Comparison of ENCODE assay signal across 8 mouse cellular contexts in genomic region chr17:17837426-17837825, GRCm38 (mm10). TPM values are rescaled to one million over a fixed set of nuclear protein-coding genes. Genes with fewer than 3 reads are reported as not detected.
DNase-seq lines count a peak whose midpoint lies in the region; ATAC-seq and TF ChIP-seq lines count a peak whose summit lies in the region.

No protein-coding gene starts in this region.

- H3K36me3 ChIP-seq in kidney, adult 2 months (ENCODE audit: control insufficient read depth, insufficient read depth, low read length), result no peaks in the 10 kb centered on the region
- H3K36me3 ChIP-seq in embryonic facial prominence, embryonic 12.5 days, result peaks cover 76% of the 10 kb centered on the region
- no peaks in the 10 kb centered on the region for H3K36me3 ChIP-seq in intestine, embryonic 16.5 days (ENCODE audit: control insufficient read depth, insufficient read depth, low read length)
- H3K36me3 ChIP-seq in midbrain, embryonic 14.5 days (ENCODE audit: control insufficient read depth, insufficient read depth, low read length), result peaks cover 35% of the 10 kb centered on the region

- in situ Hi-C loops in Patski (cut with MboI; ENCODE audit: low pct_unique_long_range_greater_than_20kb), result loop anchor here (10.0 kb wide), 1 partner anchor 213 kb away; the partner anchor contains the start of gene Lnpep

- POLR2A ChIA-PET in Patski (lab: Charles Lee), result interaction anchor here (1.0 to 3.8 kb wide), 2 partner anchors 10 to 51 kb away, joined by 3 to 32 read pairs; partner anchors contain the start of gene Spaca6

- peak overlapping the region; percentile 36 for H3K9ac ChIP-seq in embryonic facial prominence, embryonic 12.5 days
- peak overlapping the region; percentile 56 for H3K9ac ChIP-seq in intestine, embryonic 16.5 days (ENCODE audit: low read depth, low read length)
- H3K9ac ChIP-seq in midbrain, embryonic 14.5 days (replicated peaks; ENCODE audit: low read length), result peak overlapping the region; percentile 57

- 7% methylated on average over 13 of the region's 13 CpGs for WGBS in kidney, adult 2 months
- WGBS in embryonic facial prominence, embryonic 12.5 days, result 8% methylated on average over 13 of the region's 13 CpGs
- WGBS in intestine, embryonic 16.5 days, result 8% methylated on average over 13 of the region's 13 CpGs
- WGBS in midbrain, embryonic 14.5 days, result 9% methylated on average over 13 of the region's 13 CpGs

- peak overlapping the region; percentile 57 for H3K27ac ChIP-seq in kidney, adult 2 months (ENCODE audit: insufficient read depth, low read depth, low read length)
- peak overlapping the region; percentile 77 for H3K27ac ChIP-seq in embryonic facial prominence, embryonic 12.5 days
- H3K27ac ChIP-seq in intestine, embryonic 16.5 days (ENCODE audit: low read length), result peak overlapping the region; percentile 87
- peak overlapping the region; percentile 87 for H3K27ac ChIP-seq in midbrain, embryonic 14.5 days (replicated peaks; ENCODE audit: low read depth, low read length)

- peaks cover 12% of the 10 kb centered on the region for H3K4me1 ChIP-seq in kidney, adult 2 months (ENCODE audit: control insufficient read depth, insufficient read depth, low read length)
- H3K4me1 ChIP-seq in embryonic facial prominence, embryonic 12.5 days, result peaks cover 54% of the 10 kb centered on the region
- H3K4me1 ChIP-seq in intestine, embryonic 16.5 days (ENCODE audit: control insufficient read depth, insufficient read depth, low read length), result peaks cover 34% of the 10 kb centered on the region
- H3K4me1 ChIP-seq in midbrain, embryonic 14.5 days (ENCODE audit: control insufficient read depth, insufficient read depth, low read length), result peaks cover 41% of the 10 kb centered on the region

- no peaks in the 10 kb centered on the region for H3K9me3 ChIP-seq in embryonic facial prominence, embryonic 12.5 days
- H3K9me3 ChIP-seq in intestine, embryonic 16.5 days (ENCODE audit: control insufficient read depth, low read length), result no peaks in the 10 kb centered on the region
- H3K9me3 ChIP-seq in midbrain, embryonic 14.5 days (ENCODE audit: control insufficient read depth, low read length), result no peaks in the 10 kb centered on the region

- peak overlapping the region; percentile 63 for H3K4me2 ChIP-seq in embryonic facial prominence, embryonic 12.5 days (replicated peaks)
- H3K4me2 ChIP-seq in intestine, embryonic 16.5 days (ENCODE audit: low read depth, low read length), result peak overlapping the region; percentile 62
- H3K4me2 ChIP-seq in midbrain, embryonic 14.5 days (ENCODE audit: low read length), result peak overlapping the region; percentile 75

- peak; percentile 0 for ATAC-seq in Patski
- ATAC-seq in embryonic facial prominence, embryonic 12.5 days (ENCODE audit: insufficient number of reproducible peaks, insufficient read depth, low FRiP score, low TSS enrichment), result no peak
- ATAC-seq in intestine, embryonic 16.5 days, result no peak
- ATAC-seq in midbrain, embryonic 14.5 days (ENCODE audit: low FRiP score, low TSS enrichment), result no peak
- ATAC-seq in inflammation-experienced regulatory T-cells, adult 6 months, result no peak

- TF ChIP-seq CTCF in kidney, adult 2 months (conservative IDR thresholded peaks at IDR 0.05; ENCODE audit: insufficient read depth, insufficient read length, low read depth, low read length), result no peak
- no peak for TF ChIP-seq CTCF in Patski (IDR thresholded peaks at IDR 0.05)

- DNase-seq in kidney, adult 2 months, result no peak
- no peak for DNase-seq in kidney, adult 8-10 months
- no peak for DNase-seq in Patski (ENCODE audit: low read depth, low spot score)
- peak; percentile 47 for DNase-seq in midbrain, embryonic 14.5 days
- no peak for DNase-seq in natural killer cell, adult 2 months (ENCODE audit: low spot score in 2 of 2)

- CTCF ChIA-PET in Patski (lab: Charles Lee), result interaction anchor here (0.8 to 1.7 kb wide), 11 partner anchors 9 to 442 kb away, joined by 3 to 10 read pairs (median 5); partner anchors contain the start of gene Spaca6

- TF ChIP-seq POLR2A in kidney, adult 2 months (IDR thresholded peaks at IDR 0.05; ENCODE audit: low read depth, low read length), result no peak

- H3K4me3 ChIP-seq in kidney, adult 2 months (ENCODE audit: insufficient read depth, low read depth, low read length), result peak overlapping the region; percentile 54
- H3K4me3 ChIP-seq in embryonic facial prominence, embryonic 12.5 days, result peak overlapping the region; percentile 40
- H3K4me3 ChIP-seq in intestine, embryonic 16.5 days (ENCODE audit: low read length), result peak overlapping the region; percentile 56
- H3K4me3 ChIP-seq in midbrain, embryonic 14.5 days (replicated peaks; ENCODE audit: low read depth, low read length), result peak overlapping the region; percentile 39

- H3K27me3 ChIP-seq in kidney, adult 2 months (replicated peaks; ENCODE audit: control insufficient read depth, insufficient read depth, low read length), result no peaks in the 10 kb centered on the region
- H3K27me3 ChIP-seq in Patski, result no peaks in the 10 kb centered on the region
- H3K27me3 ChIP-seq in embryonic facial prominence, embryonic 12.5 days, result no peaks in the 10 kb centered on the region
- no peaks in the 10 kb centered on the region for H3K27me3 ChIP-seq in intestine, embryonic 16.5 days (replicated peaks; ENCODE audit: control insufficient read depth, insufficient read depth, low read length)
- no peaks in the 10 kb centered on the region for H3K27me3 ChIP-seq in midbrain, embryonic 14.5 days (ENCODE audit: control insufficient read depth, insufficient read depth, low read length)

RNA-seq across cellular contexts. Expression of gene Spaca6, which starts 10.5 kb away (rescaled TPM):
- polyA plus RNA-seq in kidney, adult 2 months (2012; rRNA removed), result 43.9 and 49.0 TPM in 2 replicates
- 34.8 TPM for polyA plus RNA-seq in Patski (2021)
- 56.8 and 60.6 TPM in 2 replicates for polyA plus RNA-seq in embryonic facial prominence, embryonic 12.5 days (2016; fragmentation: Nextera tagmentation; extraction: Ambion mirVana)
- 13.7 and 14.5 TPM in 2 replicates for polyA plus RNA-seq in intestine, embryonic 16.5 days (2015; fragmentation: Nextera tagmentation; extraction: Ambion mirVana)
- polyA plus RNA-seq in midbrain, embryonic 14.5 days (2014; fragmentation: Nextera tagmentation; extraction: Ambion mirVana), result 18.5 and 20.0 TPM in 2 replicates
- 10 to 100 TPM in 2 of 3 experiments, 1 to 10 TPM in 1; 2.4 to 13.5 (median 12.6) TPM for polyA plus RNA-seq in inflammation-experienced regulatory T-cells, adult 6 months (2017; shearing (Covaris generic))

RNA-seq across cellular contexts. Expression of gene Has1, which starts 17.6 kb away (rescaled TPM):
- 0.08 and 0.10 TPM in 2 replicates for polyA plus RNA-seq in kidney, adult 2 months (2012; rRNA removed)
- 0.27 TPM for polyA plus RNA-seq in Patski (2021)
- polyA plus RNA-seq in embryonic facial prominence, embryonic 12.5 days (2016; fragmentation: Nextera tagmentation; extraction: Ambion mirVana), result 1.6 and 1.7 TPM in 2 replicates
- 0.34 and 0.56 TPM in 2 replicates for polyA plus RNA-seq in intestine, embryonic 16.5 days (2015; fragmentation: Nextera tagmentation; extraction: Ambion mirVana)
- 0.78 and 1.2 TPM in 2 replicates for polyA plus RNA-seq in midbrain, embryonic 14.5 days (2014; fragmentation: Nextera tagmentation; extraction: Ambion mirVana)
- polyA plus RNA-seq in inflammation-experienced regulatory T-cells, adult 6 months (2017; shearing (Covaris generic)), result under 1 TPM in 1 of 3 experiments, not detected in 2; 0.12 TPM

RNA-seq across cellular contexts. Expression of gene Fpr1, which starts 46.3 kb away (rescaled TPM):
- polyA plus RNA-seq in kidney, adult 2 months (2012; rRNA removed), result 0.07 TPM in 1 of 2 replicates, not detected in the other
- 0.22 TPM for polyA plus RNA-seq in Patski (2021)
- 0.12 TPM in 1 of 2 replicates, not detected in the other for polyA plus RNA-seq in embryonic facial prominence, embryonic 12.5 days (2016; fragmentation: Nextera tagmentation; extraction: Ambion mirVana)
- polyA plus RNA-seq in intestine, embryonic 16.5 days (2015; fragmentation: Nextera tagmentation; extraction: Ambion mirVana), result 0.29 and 0.60 TPM in 2 replicates
- not detected in 2 replicates for polyA plus RNA-seq in midbrain, embryonic 14.5 days (2014; fragmentation: Nextera tagmentation; extraction: Ambion mirVana)
- polyA plus RNA-seq in inflammation-experienced regulatory T-cells, adult 6 months (2017; shearing (Covaris generic)), result under 1 TPM in 1 of 3 experiments, not detected in 2; 0.72 TPM

RNA-seq across cellular contexts. Expression of gene Fpr2, which starts 50.2 kb away (rescaled TPM):
- polyA plus RNA-seq in kidney, adult 2 months (2012; rRNA removed), result 0.14 and 0.16 TPM in 2 replicates
- polyA plus RNA-seq in Patski (2021), result 0.45 TPM
- polyA plus RNA-seq in embryonic facial prominence, embryonic 12.5 days (2016; fragmentation: Nextera tagmentation; extraction: Ambion mirVana), result not detected in 2 replicates
- 0.32 and 0.61 TPM in 2 replicates for polyA plus RNA-seq in intestine, embryonic 16.5 days (2015; fragmentation: Nextera tagmentation; extraction: Ambion mirVana)
- polyA plus RNA-seq in midbrain, embryonic 14.5 days (2014; fragmentation: Nextera tagmentation; extraction: Ambion mirVana), result not detected in 2 replicates
- polyA plus RNA-seq in inflammation-experienced regulatory T-cells, adult 6 months (2017; shearing (Covaris generic)), result under 1 TPM in 2 of 3 experiments, not detected in 1; 0.34 to 0.64 TPM

RNA-seq across cellular contexts. Expression of gene Fpr3, which starts 50.2 kb away (rescaled TPM):
- polyA plus RNA-seq in kidney, adult 2 months (2012; rRNA removed), result not detected in 2 replicates
- polyA plus RNA-seq in Patski (2021), result not detected
- polyA plus RNA-seq in embryonic facial prominence, embryonic 12.5 days (2016; fragmentation: Nextera tagmentation; extraction: Ambion mirVana), result not detected in 2 replicates
- polyA plus RNA-seq in intestine, embryonic 16.5 days (2015; fragmentation: Nextera tagmentation; extraction: Ambion mirVana), result not detected in 2 replicates
- not detected in 2 replicates for polyA plus RNA-seq in midbrain, embryonic 14.5 days (2014; fragmentation: Nextera tagmentation; extraction: Ambion mirVana)
- not detected for polyA plus RNA-seq in inflammation-experienced regulatory T-cells, adult 6 months (2017; shearing (Covaris generic))
